Mouse (Mus musculus): ENCODE measurements at regions not wholly inside any gene's neighbourhood (a gene's known extent, or its start where the extent isn't known, plus 50 kb on each side); places are given as distances from the start of the nearest gene placed in this dataset.

DNA sequence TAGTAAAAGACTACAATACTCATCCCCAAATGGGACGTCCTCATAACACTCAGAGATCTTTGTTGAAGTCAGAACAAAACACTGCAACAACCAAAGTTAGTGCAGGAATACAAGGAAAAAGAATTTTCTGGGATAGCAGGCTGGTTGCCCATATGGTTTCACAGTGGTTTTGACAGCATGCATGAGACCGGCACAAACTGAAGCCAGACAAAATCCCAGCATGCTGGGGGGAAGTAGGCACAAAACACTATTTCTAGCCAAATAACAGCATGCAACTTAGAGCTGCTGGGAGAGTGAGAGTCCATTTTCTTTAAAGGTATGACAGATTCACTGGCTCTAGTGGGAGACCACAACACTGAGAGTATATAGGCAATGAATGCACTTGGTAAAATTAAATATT is 619.1 kb upstream of the Manea start:
- DNase-seq (ENCODE audit: low spot score in 2 of 2) = no peak

DNA sequence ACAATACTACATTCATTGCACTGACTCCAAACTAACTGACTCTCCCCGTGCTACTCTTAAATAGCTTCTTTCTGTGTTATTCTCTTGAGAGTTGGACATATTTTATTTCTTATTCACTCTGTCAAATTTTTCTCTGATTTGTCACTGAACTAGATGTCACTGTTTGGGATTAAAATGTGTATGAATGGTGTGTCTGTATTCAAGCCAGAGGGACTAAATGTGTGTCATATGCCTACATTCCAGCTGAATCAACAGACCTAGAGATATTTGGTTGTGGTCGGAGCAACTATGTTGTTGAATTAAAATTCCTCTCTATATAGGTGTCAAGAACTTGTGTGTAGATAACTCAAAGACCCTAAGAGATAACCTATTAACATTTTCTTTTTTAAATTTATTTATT is 618.2 kb upstream of the Manea start:
- no peak for DNase-seq (ENCODE audit: low spot score in 2 of 2)

DNA sequence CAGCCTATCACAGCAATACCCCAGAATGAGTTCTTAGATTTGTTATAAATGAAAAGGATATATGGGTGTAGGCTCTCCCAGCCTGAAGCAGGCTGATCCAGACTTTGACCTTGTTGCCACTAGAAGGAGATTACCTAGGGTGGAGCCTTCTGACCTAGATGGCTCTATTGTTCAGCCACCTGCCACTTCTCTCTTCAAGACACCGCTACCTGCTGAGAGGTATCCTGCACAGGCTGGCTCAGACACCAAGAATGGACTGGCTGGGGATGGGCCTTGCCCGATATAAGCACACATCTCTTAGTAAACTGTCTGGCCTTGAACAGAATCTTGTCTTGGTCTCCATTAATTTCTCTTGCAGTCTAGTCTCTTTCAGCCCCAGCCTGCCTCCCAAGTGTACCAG is 597.9 kb upstream of the Manea start:
- no peak for DNase-seq (ENCODE audit: low spot score in 2 of 2)

DNA sequence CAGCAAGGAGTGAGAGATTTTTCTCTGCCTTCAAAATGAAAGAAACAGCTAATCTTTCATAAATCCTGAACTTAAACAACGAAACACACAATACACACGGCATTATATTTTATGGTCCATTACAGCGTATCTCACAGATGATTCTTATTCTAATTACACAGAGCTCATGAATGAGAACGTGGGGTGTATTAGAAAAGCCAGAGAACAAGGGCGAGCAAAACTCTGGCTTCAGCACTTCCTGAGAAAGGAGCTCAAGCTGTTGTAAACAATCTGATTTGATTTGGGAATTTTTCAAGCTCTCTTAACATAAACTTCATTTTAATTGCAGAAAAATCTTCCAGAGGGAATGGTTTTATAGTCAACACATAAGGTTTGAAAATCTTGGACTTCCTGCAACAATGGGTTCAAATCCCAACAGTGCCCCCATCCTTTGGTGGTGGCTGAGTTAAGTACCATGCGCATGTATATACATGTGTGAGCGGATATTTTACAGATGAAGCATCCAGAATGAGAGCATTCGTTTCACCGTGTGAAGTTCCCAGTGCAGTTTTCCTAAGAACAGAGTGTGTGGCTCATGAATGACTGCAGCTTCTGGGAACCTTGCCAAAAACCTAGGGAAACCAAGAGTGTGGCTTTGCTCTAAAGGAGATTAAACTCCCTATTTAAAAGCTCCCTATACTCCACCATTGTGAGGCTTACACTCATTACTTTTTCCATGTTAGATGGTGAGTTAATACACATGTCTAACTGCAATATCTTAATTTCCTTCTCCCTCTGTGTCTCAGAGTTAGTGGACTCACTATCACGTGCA is 587.5 kb upstream of the Manea start:
- DNase-seq (ENCODE audit: low spot score in 2 of 2) = peak; percentile 55 to 77

DNA sequence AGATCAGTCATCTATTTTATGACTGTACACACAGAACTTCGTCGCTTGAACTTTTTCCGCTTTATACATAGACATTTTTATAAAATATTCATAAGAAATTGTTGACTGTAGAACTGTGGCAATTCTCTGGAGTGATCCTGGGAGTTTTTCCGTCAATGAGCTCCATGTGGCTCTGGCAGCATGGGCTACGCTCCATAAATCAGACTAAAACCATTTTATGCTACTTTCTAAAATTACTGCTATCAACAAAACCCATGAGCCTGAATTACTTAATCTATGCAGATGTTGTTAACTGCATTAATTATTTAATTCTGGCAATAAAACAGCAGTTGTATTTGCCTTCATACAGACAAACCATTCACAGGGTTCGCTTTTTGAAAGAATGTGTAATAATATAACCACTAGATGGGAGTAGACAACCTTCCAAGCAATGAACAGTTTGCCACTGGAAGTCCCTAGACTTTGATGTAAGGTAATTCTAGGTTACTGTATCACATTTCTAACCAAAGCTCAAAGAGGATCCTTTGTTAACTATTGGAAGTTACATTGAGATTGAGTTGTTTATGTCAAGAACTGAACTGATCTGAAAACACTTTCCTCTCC is 583.3 kb upstream of the Manea start:
- peak in 1 of 2 experiments; percentile 7 for DNase-seq (ENCODE audit: low spot score in 2 of 2)

DNA sequence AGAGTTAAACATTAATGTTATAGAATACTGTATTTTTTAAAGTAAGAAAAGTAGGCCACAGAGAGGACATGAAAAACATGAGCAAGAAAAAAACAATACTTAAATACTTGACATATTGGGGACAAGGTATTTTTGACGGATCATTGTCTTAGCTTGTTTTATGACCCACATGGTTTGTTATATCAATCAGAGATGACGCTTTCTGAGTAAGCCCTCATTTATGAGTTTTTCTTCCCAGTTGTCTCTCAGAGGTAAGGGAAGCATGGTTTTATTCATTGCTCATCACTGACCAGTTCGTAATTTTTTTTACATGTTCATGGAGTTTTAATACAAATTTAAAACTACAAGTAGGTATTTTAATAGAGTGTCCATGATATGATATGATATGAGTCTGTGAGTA is 579.4 kb upstream of the Manea start:
- no peak for DNase-seq (ENCODE audit: low spot score in 2 of 2)

DNA sequence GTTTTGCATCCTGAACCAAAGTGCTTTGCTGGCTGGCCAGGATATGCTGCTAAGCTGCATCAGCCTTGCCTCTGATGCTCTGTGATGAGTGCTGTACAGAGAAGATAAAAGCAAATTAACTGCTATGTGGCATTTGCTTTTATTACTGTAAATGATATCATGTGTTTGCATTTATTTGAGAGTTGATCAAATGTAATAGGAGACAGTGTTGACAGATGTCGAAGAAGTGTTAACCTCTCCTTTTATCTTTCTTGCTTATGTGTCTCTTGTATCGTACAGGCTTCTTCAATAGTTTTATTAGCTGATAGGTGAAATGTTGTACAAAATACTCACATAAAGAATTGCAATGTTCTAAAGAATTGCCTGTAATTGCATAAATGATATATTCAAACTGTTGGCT is 541.8 kb upstream of the Manea start:
- no peak for DNase-seq (ENCODE audit: low spot score in 2 of 2)

DNA sequence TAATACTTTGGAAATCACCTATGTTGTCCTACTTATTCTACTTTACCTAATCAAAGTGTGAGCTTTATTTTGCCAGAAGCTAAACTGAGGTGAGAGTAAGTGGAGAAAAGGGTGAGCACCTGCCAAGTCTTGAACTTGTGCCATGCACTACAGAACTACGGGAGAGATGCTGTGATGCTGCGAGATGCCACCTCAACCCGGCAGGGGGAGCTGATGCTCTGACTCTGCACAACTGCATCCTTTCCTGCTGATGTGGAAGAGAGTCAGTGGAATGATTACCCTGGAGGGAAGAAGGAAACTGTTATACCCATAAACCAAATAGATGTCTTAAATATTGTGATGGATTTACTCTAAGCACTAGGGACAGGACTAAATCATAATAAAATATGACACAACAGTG is 532.3 kb upstream of the Manea start:
- DNase-seq (ENCODE audit: low spot score in 2 of 2) = no peak

DNA sequence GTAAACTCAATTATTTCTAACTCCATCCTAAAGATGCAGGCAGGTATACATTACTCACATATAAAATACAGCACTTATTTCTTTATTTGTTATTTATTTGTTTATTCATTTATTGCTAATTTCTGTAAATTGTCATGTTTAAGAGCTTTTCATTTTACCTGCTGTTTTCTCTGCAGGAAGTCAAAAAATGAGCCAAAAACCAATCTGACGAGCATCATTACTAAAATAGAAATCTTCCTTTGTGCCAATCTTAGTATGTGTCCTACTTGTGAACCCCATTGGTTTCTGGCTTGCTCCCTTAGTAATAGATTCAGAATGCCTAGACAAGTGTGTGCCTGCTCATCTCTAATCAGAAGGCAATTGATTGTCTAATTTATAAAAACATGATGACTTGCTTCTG is 495.1 kb upstream of the Manea start:
- DNase-seq (ENCODE audit: low spot score in 2 of 2) = no peak

DNA sequence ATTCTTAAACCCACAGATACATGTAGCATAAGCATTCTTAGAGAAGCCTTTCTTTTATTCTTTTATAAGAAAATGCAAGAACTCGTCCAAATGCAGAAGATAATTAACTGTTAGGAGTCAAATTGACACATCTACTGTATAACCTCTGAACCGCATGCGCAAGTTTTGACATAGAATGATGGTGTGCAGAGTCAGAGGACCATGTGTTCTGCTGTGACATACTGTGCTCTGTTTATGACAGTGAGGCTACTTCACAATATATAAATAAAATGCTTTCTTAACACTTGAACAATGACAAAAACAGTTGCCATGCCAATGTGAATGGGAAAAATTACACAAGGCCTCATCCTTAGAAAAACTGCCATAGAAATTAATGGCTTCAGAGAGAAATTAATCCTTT is 454.1 kb upstream of the Manea start:
- DNase-seq (ENCODE audit: low spot score in 2 of 2) = no peak

DNA sequence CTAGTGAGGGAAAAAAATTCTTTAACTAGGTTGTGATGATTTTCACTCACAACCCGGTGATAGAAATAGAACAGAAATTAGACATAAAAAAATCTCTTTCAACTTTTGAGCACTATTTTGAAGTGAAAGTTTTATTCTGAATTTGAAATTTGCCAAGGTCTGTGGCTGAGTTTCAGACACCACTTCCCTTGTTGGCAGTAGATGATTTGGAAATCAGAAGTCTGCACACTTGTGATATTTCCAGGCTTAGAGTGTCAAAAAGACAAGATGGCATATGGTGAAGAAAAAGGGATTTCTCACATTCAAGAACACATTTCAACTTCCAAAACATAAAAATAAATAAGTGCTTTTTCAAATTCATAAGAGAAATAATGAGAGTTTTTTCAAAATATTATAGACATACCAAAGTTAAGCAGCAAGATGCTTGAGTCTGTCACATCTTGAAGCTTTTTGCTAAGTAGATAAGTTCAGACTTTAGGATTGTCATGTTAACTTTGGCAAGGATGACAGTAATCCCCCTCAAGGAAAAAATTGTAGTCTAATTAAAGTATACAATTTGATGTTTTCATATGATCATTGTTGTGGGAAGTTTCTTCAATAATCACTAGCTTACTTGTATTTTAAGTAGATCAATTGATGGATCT is 446.6 kb upstream of the Manea start:
- peak; percentile 1 to 36 for DNase-seq (ENCODE audit: low spot score in 2 of 2)

DNA sequence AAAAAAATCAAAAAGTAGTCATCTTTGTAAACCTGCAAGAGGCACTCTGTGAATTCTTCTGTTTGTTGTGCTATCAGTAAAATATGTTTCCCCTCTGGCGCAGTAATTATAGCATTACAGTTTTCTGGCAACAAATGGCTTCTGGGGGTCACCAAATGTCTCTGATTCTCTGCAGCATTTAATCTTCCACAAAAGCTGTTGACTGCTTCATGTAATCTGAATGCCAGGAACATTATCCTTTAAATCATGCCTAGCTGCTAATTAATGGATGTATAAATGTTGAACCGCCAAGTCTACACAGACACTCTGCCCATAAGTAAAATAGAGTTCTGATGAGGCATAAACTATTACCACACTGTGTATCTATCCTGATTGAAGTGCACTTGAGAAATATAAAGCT is 421.2 kb upstream of the Manea start:
- DNase-seq (ENCODE audit: low spot score in 2 of 2) = no peak

DNA sequence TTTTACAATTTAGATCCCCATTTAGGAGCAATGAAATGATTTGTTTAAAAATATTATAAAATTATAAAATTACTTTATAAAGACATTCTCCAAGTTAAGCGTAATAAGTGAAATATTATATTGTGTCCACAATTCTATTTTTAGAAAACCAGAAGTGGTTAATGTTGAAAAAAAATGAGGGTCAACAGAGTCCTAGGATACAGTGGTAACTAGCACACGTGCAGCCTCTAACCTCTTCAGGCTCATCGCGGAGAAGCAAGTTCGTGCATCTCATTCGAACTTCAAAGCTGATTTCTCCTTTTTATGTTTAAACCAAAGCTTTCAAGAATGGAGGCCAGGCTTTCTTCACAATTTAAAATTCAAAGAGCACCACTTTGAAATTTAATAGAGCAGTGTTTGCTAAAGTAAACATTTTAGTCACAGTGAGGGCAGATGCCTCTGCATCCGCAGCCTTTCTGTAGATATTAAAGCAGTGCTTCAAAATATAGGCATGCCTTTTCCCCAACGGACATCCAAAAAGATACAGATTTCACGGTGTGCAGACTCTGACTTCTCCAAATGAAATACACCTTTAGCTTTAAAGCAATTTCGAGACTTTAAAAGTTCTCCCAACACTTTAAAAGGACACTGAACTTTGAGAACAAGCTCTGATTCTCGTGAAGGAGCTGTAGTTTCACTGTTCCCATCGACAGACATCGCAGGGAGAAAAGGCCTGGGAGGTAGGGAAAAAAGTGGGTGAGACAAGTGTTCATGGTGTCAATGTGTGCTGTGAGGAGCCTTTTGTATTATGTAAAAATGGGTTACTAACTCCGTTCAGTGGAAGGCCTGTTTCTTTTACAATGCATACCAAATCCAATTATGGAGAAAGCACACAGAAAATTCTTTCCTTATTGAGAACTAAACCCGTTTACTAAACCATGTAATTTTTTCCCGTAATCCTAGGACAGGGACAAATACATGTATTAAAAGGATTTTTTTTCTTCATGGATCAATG is 419.8 kb upstream of the Manea start:
- no peak for DNase-seq (ENCODE audit: low spot score in 2 of 2)

DNA sequence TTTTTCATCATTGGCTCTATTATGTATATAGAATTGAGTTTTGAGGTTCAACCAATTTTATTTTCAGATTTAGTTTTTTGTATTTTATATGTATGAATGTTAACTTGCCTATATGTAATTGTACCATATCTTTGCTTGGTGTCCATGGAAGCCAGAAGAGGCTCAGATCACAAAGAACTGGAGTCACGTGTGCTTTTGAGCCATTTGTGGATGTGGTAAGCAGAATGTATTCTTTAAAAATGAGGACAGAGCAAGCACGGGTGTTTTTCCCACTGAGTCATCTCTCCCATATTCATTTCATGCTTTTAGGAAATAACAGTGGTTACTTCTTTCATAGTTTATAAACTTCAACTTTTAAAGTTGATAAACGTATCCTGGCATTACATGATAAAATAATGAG is 394.1 kb upstream of the Manea start:
- DNase-seq (ENCODE audit: low spot score in 2 of 2) = no peak

DNA sequence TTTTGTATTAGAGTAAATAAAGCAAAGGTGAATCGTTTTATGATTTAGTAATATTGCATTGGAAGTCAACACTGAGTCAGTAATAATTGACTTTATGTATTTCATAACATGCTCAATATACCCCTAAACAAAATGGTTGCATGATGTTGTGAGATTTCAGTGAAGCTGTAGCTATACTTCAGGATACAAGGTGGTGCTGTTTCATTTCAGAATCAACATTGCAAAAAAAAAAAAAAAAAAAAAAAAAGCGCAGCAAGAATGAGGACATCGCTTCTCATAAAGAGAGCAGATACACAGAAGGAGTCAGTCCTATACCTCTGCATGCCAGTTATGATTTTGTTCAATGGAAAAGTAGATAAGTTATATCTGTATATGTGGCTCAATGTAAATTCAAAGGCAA is 389.7 kb upstream of the Manea start:
- DNase-seq (ENCODE audit: low spot score in 2 of 2) = no peak

DNA sequence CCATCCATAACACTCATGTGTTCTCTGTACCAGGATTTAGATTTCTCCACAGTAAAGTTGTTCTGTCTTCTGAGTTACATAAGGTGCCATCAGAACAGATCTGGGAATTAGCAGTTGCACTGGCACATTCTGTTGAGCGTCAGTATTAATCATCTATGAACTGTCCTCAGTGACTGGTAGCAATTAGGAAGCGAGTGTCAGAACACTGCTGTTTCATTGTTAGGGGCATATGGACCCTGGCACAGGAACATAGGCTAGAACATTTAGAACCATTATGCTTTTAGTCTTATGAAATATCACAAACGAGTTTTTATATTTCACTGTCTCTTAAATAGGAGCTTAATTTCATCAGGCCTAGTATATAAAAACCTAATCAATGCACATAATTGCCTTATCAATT is 367.7 kb upstream of the Manea start:
- DNase-seq (ENCODE audit: low spot score in 2 of 2) = no peak

DNA sequence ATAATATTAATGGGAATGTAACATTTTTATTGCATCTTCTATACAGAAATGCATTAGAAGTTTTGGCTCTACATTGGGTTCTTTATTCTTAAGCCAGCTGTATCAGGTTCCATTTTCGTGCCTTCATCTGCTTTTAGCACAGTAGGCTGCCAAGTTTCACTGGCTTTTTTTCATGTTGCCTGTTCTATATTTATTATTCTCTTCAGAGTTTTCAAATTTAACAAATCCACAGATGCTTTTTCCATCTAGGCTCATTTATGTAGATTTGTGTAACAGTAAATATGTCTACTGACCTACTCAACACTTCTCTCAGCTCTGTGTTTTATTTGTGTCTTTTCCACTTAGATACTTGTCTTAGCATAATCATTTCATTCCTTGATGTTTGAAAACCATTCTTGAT is 363.3 kb upstream of the Manea start:
- DNase-seq (ENCODE audit: low spot score in 2 of 2) = peak in 1 of 2 experiments; percentile 69

DNA sequence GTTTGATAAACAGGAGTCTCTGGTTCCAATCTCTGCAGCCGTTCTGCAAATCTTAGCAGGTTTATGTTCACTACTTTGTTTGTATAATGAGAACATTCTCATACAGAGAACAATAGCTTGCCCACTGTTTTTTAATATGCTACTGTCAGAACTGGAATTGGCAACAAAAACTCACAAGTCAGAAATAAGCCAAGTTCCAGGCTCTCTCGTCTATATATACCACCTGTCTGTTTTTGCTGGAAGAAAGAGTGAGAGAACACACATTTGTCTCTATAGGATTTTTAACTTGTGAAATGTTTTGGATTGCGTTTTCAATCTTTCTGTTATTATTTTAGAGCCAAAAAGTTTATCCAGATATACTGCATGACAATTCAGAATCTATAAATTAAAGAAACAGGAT is 349.3 kb upstream of the Manea start:
- no peak for DNase-seq (ENCODE audit: low spot score in 2 of 2)
